Mouse (Mus musculus): ENCODE measurements around the gene Clk1. TPM values are rescaled to one million over a fixed set of nuclear protein-coding genes. Genes with fewer than 3 reads are reported as not detected.

The Clk1 gene
- total and polyA plus RNA-seq, 3 experiments, result 10.7 to 159 (median 120) TPM

- no peak for DNase-seq
Measured at GRCm38 (mm10) chr1:58407321-58407720, 16.5 kb downstream of the Clk1 start.

- no peak for DNase-seq
Measured at GRCm38 (mm10) chr1:58403745-58404144, 20.1 kb downstream of the Clk1 start.

GRCm38 (mm10) chr1:58401396-58401795, 22.5 kb downstream of the Clk1 start:
- no peak for DNase-seq

- no peak for DNase-seq
Measured at GRCm38 (mm10) chr1:58397731-58398130, 26.1 kb downstream of the Clk1 start.

DNA sequence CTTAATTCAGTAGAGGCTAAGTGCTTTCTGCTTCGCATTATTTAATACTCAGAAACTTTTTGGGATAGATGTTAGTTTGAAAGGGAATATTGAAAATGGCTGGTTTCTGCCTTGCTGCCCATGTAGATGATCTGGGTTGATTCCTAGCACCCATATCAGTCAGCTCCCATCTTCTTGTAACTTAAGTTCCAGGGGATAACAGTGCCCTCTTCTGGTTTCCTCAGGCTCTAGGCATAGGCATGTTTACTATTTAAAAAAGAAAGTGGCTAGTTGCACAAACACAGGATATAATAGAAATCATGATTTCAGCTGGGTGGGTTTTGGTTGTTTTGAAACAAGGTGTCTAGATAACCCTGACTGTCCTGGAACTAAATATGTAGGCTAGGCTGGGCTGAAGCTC, 27.7 kb downstream of the Clk1 start:
- no peak for DNase-seq

GRCm38 (mm10) chr1:58395341-58395740, 28.5 kb downstream of the Clk1 start:
- no peak for DNase-seq

DNA sequence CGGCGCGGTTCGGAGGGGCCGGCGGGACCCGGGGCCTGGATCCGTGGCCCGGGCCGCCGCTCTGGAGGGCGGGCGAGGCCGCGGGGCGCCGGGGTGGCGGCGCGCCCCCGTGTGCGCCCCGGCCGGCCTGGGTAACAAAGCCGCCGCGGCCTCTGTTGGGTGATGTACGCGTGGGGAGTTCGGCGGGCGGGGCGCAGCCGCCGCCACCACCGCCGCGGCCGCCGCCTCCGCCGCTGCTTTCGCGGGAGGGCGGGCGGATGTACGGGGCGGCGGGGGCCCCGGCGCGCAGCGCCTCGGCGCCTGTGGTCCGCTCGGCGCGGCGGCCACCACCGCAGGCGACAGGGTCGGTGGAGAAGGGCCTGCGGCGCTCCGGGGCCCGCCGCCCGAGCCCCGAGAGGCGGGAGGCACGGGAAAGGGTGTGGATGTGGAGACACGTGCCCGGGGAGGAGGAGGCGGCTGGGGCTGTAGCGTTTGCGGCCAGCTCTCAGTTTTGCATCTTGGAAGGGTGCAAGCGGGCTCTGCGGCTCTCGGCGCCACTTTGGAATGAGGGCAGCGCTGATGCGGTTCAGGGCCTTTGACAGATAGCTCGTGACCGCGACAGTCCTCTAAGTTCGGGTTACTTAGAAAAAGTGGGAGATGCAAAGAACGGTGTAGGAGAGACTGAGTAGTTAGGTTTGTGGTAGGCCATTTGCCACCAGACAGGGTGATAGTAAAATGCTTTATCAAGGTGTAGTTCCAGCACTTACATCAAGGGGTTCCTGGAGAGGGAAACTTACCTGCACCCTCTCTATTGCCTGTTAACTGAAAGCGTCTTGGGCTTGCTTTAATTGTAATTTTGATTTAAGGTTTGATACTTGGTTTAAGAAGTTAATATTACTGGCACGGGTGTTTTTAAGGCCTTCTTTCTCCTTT, 30.3 kb downstream of the Clk1 start:
- DNase-seq, result peak; percentile 78

- DNase-seq, result peak; percentile 96
Measured at GRCm38 (mm10) chr1:58392652-58393283, 31.1 kb downstream of the Clk1 start, which contains the start of gene Bzw1. TSS of gene Bzw1 (plus strand) at chr1:58392898.

- DNase-seq, result no peak
Measured at GRCm38 (mm10) chr1:58392268-58392651, 31.6 kb downstream of the Clk1 start.

GRCm38 (mm10) chr1:58391421-58392267, 32.2 kb downstream of the Clk1 start:
- no peak for DNase-seq

DNA sequence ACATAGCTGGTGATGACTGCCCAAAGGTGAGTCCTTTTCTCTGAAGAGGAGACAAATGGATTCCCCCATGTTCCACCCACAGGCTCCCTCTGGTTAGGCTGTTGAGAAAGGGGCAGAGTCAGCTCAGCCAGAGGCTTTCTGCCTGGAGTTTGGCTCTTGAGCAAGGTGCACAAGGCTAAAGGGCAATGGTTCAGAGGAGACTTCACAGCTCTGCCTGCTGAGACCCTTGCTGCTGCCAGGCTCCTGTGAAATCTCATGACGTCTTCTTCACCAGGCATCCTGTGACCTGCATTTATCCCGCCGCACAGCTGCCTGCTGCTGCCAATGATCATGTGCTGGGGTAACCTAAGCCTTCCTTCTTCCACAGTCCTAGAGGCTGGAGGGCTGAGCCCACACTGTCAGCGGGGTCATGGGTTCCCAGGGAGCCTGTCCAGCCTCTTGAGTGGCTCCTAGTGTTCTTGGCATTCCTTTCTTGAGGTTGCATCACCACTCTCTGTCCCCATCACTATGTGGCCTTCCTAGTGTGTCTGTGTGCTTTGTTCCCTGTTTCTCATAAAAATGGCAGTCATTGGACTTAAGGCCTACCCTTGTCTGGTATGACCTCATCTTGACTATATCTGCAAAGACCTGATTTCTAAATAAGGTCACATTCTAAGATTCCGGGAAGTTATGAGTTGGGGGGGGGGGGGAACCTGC, 41.1 kb downstream of the Clk1 start:
- DNase-seq, result peak; percentile 35

- DNase-seq, result peak; percentile 45
Measured at GRCm38 (mm10) chr1:58375574-58376147, 48.2 kb downstream of the Clk1 start.

DNA sequence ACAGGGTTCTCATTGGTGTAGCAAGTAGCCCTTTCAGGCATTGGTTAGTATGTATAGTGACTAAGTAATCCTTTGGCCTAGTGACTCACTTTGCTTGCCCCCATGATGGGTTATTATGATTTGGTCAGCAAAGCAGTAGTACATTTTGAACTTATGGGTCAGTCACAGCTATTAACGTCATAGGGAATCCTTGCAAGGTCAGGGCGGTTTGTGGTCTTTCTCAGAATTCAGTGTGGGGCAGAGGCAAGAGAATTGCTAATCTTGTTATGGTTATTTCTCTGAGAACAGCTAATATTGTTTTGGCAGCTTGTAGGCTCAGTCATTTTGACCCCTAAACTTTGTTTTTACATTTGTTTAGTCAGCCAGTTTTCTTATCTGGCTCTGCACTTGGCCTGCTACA, 49.6 kb downstream of the Clk1 start:
- DNase-seq, result peak; percentile 41

GRCm38 (mm10) chr1:58369716-58370115, 54.1 kb downstream of the Clk1 start:
- DNase-seq, result no peak

DNA sequence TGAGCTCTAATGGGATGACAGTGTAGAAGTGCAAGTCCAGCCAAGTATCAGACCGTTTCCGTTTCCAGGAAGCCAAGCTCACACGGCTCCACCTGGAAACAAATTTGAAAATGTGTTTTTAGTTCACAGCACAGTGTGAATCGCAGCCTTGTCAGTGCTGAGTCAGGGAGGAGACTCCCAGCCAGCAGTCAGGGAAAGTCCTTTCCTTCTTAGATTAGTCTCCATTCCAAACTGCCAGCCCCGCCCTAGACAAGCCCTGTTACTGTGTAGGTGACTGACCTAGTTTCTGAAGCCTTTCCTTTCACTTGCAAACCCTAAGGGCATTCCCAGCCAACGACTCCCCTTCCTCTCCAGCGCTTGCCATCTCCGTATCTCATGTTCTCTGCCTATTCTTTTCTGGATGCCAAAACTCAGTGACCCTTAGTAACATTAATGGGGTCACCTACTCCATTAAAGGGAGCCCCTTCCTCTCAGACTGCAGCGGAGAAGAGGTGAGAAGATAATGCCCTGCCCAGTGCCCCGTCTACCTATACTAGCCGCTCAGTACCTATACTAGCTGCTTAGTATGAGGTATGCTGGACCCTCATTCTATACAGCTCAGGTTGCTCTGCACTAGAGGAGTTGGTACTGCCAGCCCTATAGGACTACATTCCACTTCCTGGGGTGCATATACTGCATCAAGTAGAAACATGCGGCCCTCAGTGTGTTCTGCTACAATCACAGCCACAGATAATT, 57.0 kb downstream of the Clk1 start:
- DNase-seq, result peak; percentile 24

DNA sequence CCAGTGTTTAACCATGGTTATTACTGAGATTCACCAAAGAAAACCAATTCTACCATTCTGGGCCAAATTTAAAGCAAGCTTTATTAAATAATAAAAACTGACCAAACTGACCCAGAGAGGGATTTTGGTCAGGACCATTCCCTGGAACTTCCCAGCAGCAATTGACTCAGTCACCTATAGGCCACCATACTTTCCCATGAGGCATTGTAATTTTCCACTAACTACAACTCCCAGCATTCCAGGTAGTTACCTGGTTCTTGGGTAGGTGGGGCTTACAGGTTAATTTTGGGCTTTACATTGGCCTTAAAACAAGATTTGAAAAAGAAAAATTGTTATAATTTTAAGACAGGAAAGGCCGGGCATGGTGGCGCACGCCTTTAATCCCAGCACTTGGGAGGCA, 58.0 kb downstream of the Clk1 start:
- DNase-seq, result no peak

DNA sequence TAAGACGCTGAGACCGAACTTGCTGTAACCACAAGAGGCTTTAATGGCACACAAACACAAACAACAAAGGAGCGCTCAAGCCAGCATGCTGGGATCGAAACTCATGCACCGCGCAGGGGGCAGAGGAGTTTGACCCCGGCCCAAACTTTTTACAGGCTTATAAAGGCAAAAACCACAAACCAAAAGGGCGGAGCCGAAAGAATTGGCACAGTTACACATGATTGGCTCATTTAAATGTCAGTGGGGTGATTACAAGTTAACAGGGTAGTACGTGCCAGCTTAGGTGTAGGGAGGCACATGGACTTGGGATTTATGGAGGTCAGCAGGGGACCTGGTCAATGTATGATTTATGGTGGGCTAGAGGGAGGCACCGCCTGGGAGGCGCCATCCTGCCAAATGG, 59.3 kb downstream of the Clk1 start:
- no peak for DNase-seq

DNA sequence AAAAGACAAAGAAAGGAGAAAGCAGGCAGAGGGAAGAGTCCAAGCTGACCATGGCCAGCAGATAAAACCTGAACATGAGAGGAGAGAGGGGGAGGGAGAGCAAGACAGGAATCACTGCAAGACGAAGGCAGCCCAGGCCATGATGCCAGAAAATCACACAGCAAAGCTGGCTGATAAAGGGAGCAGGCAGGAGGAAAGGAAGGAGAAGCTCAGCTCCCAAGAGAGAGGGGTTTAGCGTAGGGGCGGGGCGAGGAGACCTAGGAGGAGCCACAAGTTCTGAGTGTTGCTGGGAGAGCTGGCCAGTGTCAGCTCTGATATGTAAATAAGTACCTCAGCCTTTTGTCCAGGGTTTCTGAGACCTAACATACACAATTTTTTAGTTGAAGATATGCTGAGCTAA, 61.6 kb downstream of the Clk1 start:
- no peak for DNase-seq
